Mouse (Mus musculus): ENCODE measurements around the gene Gli2. TPM values are rescaled to one million over a fixed set of nuclear protein-coding genes. Genes with fewer than 3 reads are reported as not detected.

Gli2 gene
- total RNA-seq, 4 experiments from 2014 or later = 0.91 to 1.9 (median 1.3) TPM

- DNase-seq = no peak
Measured at GRCm38 (mm10) chr1:118940269-118940840, 113.1 kb downstream of the Gli2 start.

GRCm38 (mm10) chr1:118938206-118938605 is 115.2 kb downstream of the Gli2 start:
- DNase-seq = no peak

- DNase-seq = no peak
Measured at GRCm38 (mm10) chr1:118936108-118936507, 117.3 kb downstream of the Gli2 start.

- DNase-seq = no peak
Measured at GRCm38 (mm10) chr1:118935518-118935917, 117.9 kb downstream of the Gli2 start.

GRCm38 (mm10) chr1:118932167-118932566 is 121.3 kb downstream of the Gli2 start:
- no peak for DNase-seq

- no peak for DNase-seq
Measured at GRCm38 (mm10) chr1:118927543-118928354, 125.7 kb downstream of the Gli2 start.

GRCm38 (mm10) chr1:118926556-118926955 is 126.9 kb downstream of the Gli2 start:
- no peak for DNase-seq

- no peak for DNase-seq
Measured at GRCm38 (mm10) chr1:118922189-118922588, 131.2 kb downstream of the Gli2 start.

GRCm38 (mm10) chr1:118917520-118918220 is 135.7 kb downstream of the Gli2 start:
- no peak for DNase-seq

GRCm38 (mm10) chr1:118916477-118917075 is 136.8 kb downstream of the Gli2 start:
- no peak for DNase-seq

GRCm38 (mm10) chr1:118913414-118914385 is 139.7 kb downstream of the Gli2 start:
- DNase-seq = no peak

- DNase-seq = no peak
Measured at GRCm38 (mm10) chr1:118912929-118913328, 140.5 kb downstream of the Gli2 start.

- no peak for DNase-seq
Measured at GRCm38 (mm10) chr1:118911427-118911727, 142.0 kb downstream of the Gli2 start.

- no peak for DNase-seq
Measured at GRCm38 (mm10) chr1:118910693-118911426, 142.6 kb downstream of the Gli2 start.

GRCm38 (mm10) chr1:118909051-118909450 is 144.4 kb downstream of the Gli2 start:
- DNase-seq = no peak

- no peak for DNase-seq
Measured at GRCm38 (mm10) chr1:118907574-118907973, 145.8 kb downstream of the Gli2 start.

GRCm38 (mm10) chr1:118905319-118905718 is 148.1 kb downstream of the Gli2 start:
- no peak for DNase-seq

GRCm38 (mm10) chr1:118904909-118905308 is 148.5 kb downstream of the Gli2 start:
- no peak for DNase-seq

GRCm38 (mm10) chr1:118904431-118904830 is 149.0 kb downstream of the Gli2 start:
- DNase-seq = no peak

- no peak for DNase-seq
Measured at GRCm38 (mm10) chr1:118903742-118904141, 149.7 kb downstream of the Gli2 start.

- DNase-seq = no peak
Measured at GRCm38 (mm10) chr1:118901868-118902586, 151.4 kb downstream of the Gli2 start.

All from adrenal gland, adult 8-10 months (tissue).